Mouse (Mus musculus) forebrain, postnatal 0 days (tissue): ENCODE measurements around the gene Sesn2. TPM values are rescaled to one million over a fixed set of nuclear protein-coding genes. Genes with fewer than 3 reads are reported as not detected.

Experiments
- ATAC-seq: fragments of 200-750 bp; cut with Nextera tagmentation; 2 replicates; pipeline ENCODE4 v1.8.0; 2017; ENCODE audit warnings: mild to moderate bottlenecking, moderate library complexity
- DNase-seq: peaks from one replicate; pipeline ENCODE4 v3.0.0-alpha.2; 2015
- H3K27ac ChIP-seq: fragments of 300-500 bp; sonication (generic); 2 replicates; pipeline ENCODE4 v1.5.1; 2014; ENCODE audit warnings: low read depth, mild to moderate bottlenecking, antibody characterized with exemption, low read length, moderate library complexity, mixed read lengths
- H3K27me3 ChIP-seq: fragments of 300-500 bp; sonication (generic); 2 replicates; pipeline ENCODE4 v1.6.1; 2014; ENCODE audit warnings: mild to moderate bottlenecking, low read length, mixed read lengths; ENCODE audit not compliant: insufficient read depth
- H3K36me3 ChIP-seq: fragments of 300-500 bp; sonication (generic); 2 replicates; pipeline ENCODE4 v1.6.1; 2014; ENCODE audit warnings: mild to moderate bottlenecking, moderate library complexity; ENCODE audit not compliant: insufficient read depth
- H3K4me1 ChIP-seq: fragments of 300-500 bp; sonication (generic); 2 replicates; pipeline ENCODE4 v1.6.1; 2014; ENCODE audit warnings: antibody characterized with exemption; ENCODE audit not compliant: insufficient read depth
- H3K4me2 ChIP-seq: fragments of 300-500 bp; sonication (generic); 2 replicates; pipeline ENCODE4 v1.6.1; 2014; ENCODE audit warnings: low read depth, mild to moderate bottlenecking, moderate library complexity
- H3K4me3 ChIP-seq: fragments of 300-500 bp; sonication (generic); 2 replicates; pipeline ENCODE4 v1.5.1; 2014; ENCODE audit warnings: low read depth, low read length, mixed read lengths
- H3K9ac ChIP-seq: fragments of 300-500 bp; sonication (generic); 2 replicates; pipeline ENCODE4 v1.6.1; 2014; ENCODE audit warnings: mild to moderate bottlenecking
- H3K9me3 ChIP-seq: fragments of 300-500 bp; sonication (generic); 2 replicates; pipeline ENCODE4 v1.6.1; 2016; ENCODE audit warnings: low read length
- CTCF ChIP-seq: sonication (generic); IDR thresholded peaks from 2 replicates; pipeline ENCODE4 v1.5.1; 2016; ENCODE audit warnings: antibody characterized with exemption, control low read depth, low read depth
- WGBS: fragments of 180-500 bp; shearing (Covaris S2); extraction: QIAGEN DNeasy Blood & Tissue Kit; methylation state at CpG from one replicate; pipeline ENCODE4 v1.1.7; 2014; 5-methylcytosine and 5-hydroxymethylcytosine counted together
- polyA plus RNA-seq: library from polyadenylated mRNA; unstranded; fragments of >200 nt; fragmentation: Nextera tagmentation; extraction: Ambion mirVana; gene quantifications from 2 replicates; pipeline ENCODE4 v1.2.1, GENCODE M21; 2015
- total RNA-seq: library from RNA; depleted of rRNA; stranded (reverse); fragments of >200 nt; gene quantifications from 2 replicates; pipeline ENCODE4 v1.2.3, GENCODE M21; 2014; rRNA removed

The Sesn2 gene
- total and polyA plus RNA-seq, 2 experiments from 2014 or later: 9.0 to 15.1 TPM

- TF ChIP-seq CTCF: no peak
- no peak for ATAC-seq
- H3K27ac ChIP-seq: no peak overlapping the region
- WGBS: 83% methylated on average over 3 of the region's 3 CpGs
- no peak overlapping the region for H3K4me3 ChIP-seq
- H3K4me1 ChIP-seq: no peaks in the 10 kb centered on the region
- H3K4me2 ChIP-seq: no peak overlapping the region
- no peaks in the 10 kb centered on the region for H3K36me3 ChIP-seq
- no peak for DNase-seq
- H3K9ac ChIP-seq: no peak overlapping the region
- H3K9me3 ChIP-seq: no peaks in the 10 kb centered on the region
- H3K27me3 ChIP-seq: no peaks in the 10 kb centered on the region
These were observed 60.5 kb downstream of the Sesn2 start for GRCm38 (mm10) chr4:132449778-132450177.

- 83% methylated on average over 12 of the region's 12 CpGs for WGBS
- DNase-seq: no peak
- H3K27ac ChIP-seq: no peak overlapping the region
- H3K27me3 ChIP-seq: no peaks in the 10 kb centered on the region
- H3K4me3 ChIP-seq: no peak overlapping the region
- H3K4me1 ChIP-seq: no peaks in the 10 kb centered on the region
- H3K9me3 ChIP-seq: no peaks in the 10 kb centered on the region
- H3K36me3 ChIP-seq: no peaks in the 10 kb centered on the region
- H3K4me2 ChIP-seq: no peak overlapping the region
- TF ChIP-seq CTCF: no peak
- H3K9ac ChIP-seq: no peak overlapping the region
- no peak for ATAC-seq
These were observed 64.2 kb downstream of the Sesn2 start for GRCm38 (mm10) chr4:132446105-132446504.

DNA sequence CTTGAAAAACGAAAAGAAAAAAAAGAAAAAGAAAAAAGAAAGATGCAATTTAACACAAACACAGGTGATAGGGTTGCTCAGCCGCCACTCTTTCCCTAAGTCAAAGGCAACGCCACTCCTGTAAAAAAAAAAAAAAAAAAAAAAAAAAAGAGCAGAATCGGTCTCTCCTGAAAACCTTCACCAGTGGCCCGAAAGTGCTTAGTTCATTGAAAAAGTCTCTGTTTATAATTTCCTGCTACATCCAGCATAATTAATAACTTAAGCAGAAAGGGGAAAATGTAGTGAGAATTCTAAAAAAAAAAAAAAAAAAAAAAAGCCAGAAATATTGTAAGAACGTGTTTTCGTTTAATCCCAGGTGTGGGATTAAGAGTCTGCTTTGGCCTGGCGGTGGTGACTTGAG is 65.8 kb downstream of the Sesn2 start:
- 88% methylated on average over 8 of the region's 8 CpGs for WGBS
- no peak for TF ChIP-seq CTCF
- H3K36me3 ChIP-seq: no peaks in the 10 kb centered on the region
- H3K4me3 ChIP-seq: no peak overlapping the region
- no peaks in the 10 kb centered on the region for H3K27me3 ChIP-seq
- H3K9ac ChIP-seq: no peak overlapping the region
- H3K9me3 ChIP-seq: no peaks in the 10 kb centered on the region
- no peaks in the 10 kb centered on the region for H3K4me1 ChIP-seq
- DNase-seq (no peak), ATAC-seq (no peak)
- no peak overlapping the region for H3K27ac ChIP-seq
- H3K4me2 ChIP-seq: no peak overlapping the region

Other genes with a start within 250 kb of the Sesn2 start
- 17.1 and 21.3 TPM in 2 replicates for gene Gmeb1, start 248.9 kb downstream of the Sesn2 start, total RNA-seq
- gene Gmeb1, start 248.9 kb downstream of the Sesn2 start, polyA plus RNA-seq: 18.0 and 34.0 TPM in 2 replicates
- gene Taf12, start 236.1 kb downstream of the Sesn2 start, total RNA-seq: 8.0 and 15.2 TPM in 2 replicates
- gene Taf12, start 236.1 kb downstream of the Sesn2 start, polyA plus RNA-seq: 27.8 and 30.5 TPM in 2 replicates
- 0.71 and 1.8 TPM in 2 replicates for gene Rab42, start 207.1 kb downstream of the Sesn2 start, total RNA-seq
- gene Rab42, start 207.1 kb downstream of the Sesn2 start, polyA plus RNA-seq: 2.3 and 2.5 TPM in 2 replicates
- gene Trnau1ap, start 181.0 kb downstream of the Sesn2 start, total RNA-seq: 57.2 and 62.1 TPM in 2 replicates
- 62.1 and 75.6 TPM in 2 replicates for gene Trnau1ap, start 181.0 kb downstream of the Sesn2 start, polyA plus RNA-seq
- gene Rcc1, start 156.9 kb downstream of the Sesn2 start, total RNA-seq: 19.1 and 22.4 TPM in 2 replicates
- 23.3 and 24.9 TPM in 2 replicates for gene Rcc1, start 156.9 kb downstream of the Sesn2 start, polyA plus RNA-seq
- gene Phactr4, start 88.0 kb downstream of the Sesn2 start, total RNA-seq: 3.2 and 3.9 TPM in 2 replicates
- gene Phactr4, start 88.0 kb downstream of the Sesn2 start, polyA plus RNA-seq: 3.5 and 4.9 TPM in 2 replicates
- gene Med18, start 46.6 kb downstream of the Sesn2 start, total RNA-seq: 11.5 and 18.5 TPM in 2 replicates
- gene Med18, start 46.6 kb downstream of the Sesn2 start, polyA plus RNA-seq: 12.0 and 15.4 TPM in 2 replicates
- gene Atpif1, start 23.2 kb upstream of the Sesn2 start, total RNA-seq: 898 and 1,334 TPM in 2 replicates
- gene Atpif1, start 23.2 kb upstream of the Sesn2 start, polyA plus RNA-seq: 1,829 and 2,415 TPM in 2 replicates
- gene Dnajc8, start 25.0 kb upstream of the Sesn2 start, total RNA-seq: 103 and 111 TPM in 2 replicates
- gene Dnajc8, start 25.0 kb upstream of the Sesn2 start, polyA plus RNA-seq: 151 and 165 TPM in 2 replicates
- gene Ptafr, start 53.6 kb upstream of the Sesn2 start, total RNA-seq: 0.38 TPM in 2 replicates
- gene Ptafr, start 53.6 kb upstream of the Sesn2 start, polyA plus RNA-seq: 0.23 and 0.38 TPM in 2 replicates
- gene Eya3, start 128.5 kb upstream of the Sesn2 start, total RNA-seq: 18.6 and 21.8 TPM in 2 replicates
- 6.0 and 7.2 TPM in 2 replicates for gene Eya3, start 128.5 kb upstream of the Sesn2 start, polyA plus RNA-seq
- gene Xkr8, start 222.0 kb upstream of the Sesn2 start, total RNA-seq: 3.4 and 5.2 TPM in 2 replicates
- gene Xkr8, start 222.0 kb upstream of the Sesn2 start, polyA plus RNA-seq: 2.2 and 3.8 TPM in 2 replicates
- gene Smpdl3b, start 246.8 kb upstream of the Sesn2 start, total RNA-seq: 0.54 and 0.57 TPM in 2 replicates
- 0.89 and 1.1 TPM in 2 replicates for gene Smpdl3b, start 246.8 kb upstream of the Sesn2 start, polyA plus RNA-seq